Mouse (Mus musculus) limb, embryonic 12.5 days (tissue): ENCODE results near the gene Thsd4. TPM values are rescaled to one million over a fixed set of nuclear protein-coding genes. Genes with fewer than 3 reads are reported as not detected.

Experiments
- ATAC-seq: fragments of 200-750 bp; cut with Nextera tagmentation; 2 replicates; pipeline ENCODE4 v1.8.0; 2017; ENCODE audit warnings: low read depth, moderate TSS enrichment; ENCODE audit not compliant: insufficient number of reproducible peaks, insufficient read depth, low FRiP score, low TSS enrichment
- H3K27ac ChIP-seq: fragments of 300-500 bp; sonication (generic); 2 replicates; pipeline ENCODE4 v1.5.1; 2016; ENCODE audit warnings: mild to moderate bottlenecking, moderate library complexity
- H3K27me3 ChIP-seq: fragments of 300-500 bp; sonication (generic); 2 replicates; pipeline ENCODE4 v1.6.1; 2016; ENCODE audit warnings: mild to moderate bottlenecking, moderate library complexity
- H3K36me3 ChIP-seq: fragments of 300-500 bp; sonication (generic); 2 replicates; pipeline ENCODE4 v1.6.1; 2016; ENCODE audit warnings: mild to moderate bottlenecking, moderate library complexity
- H3K4me1 ChIP-seq: fragments of 300-500 bp; sonication (generic); replicated peaks from 2 replicates; pipeline ENCODE4 v1.6.1; 2016
- H3K4me2 ChIP-seq: fragments of 300-500 bp; sonication (generic); 2 replicates; pipeline ENCODE4 v1.6.1; 2016; ENCODE audit warnings: mild to moderate bottlenecking, moderate library complexity
- H3K4me3 ChIP-seq: fragments of 300-500 bp; sonication (generic); replicated peaks from 2 replicates; pipeline ENCODE4 v1.5.1; 2016; ENCODE audit warnings: mild to moderate bottlenecking
- H3K9ac ChIP-seq: fragments of 300-500 bp; sonication (generic); replicated peaks from 2 replicates; pipeline ENCODE4 v1.6.1; 2016; ENCODE audit warnings: mild to moderate bottlenecking, moderate library complexity
- H3K9me3 ChIP-seq: fragments of 300-500 bp; sonication (generic); 2 replicates; pipeline ENCODE4 v1.6.1; 2016; ENCODE audit warnings: mild to moderate bottlenecking, moderate library complexity
- WGBS: fragments of 180-500 bp; shearing (Covaris S2); methylation state at CpG from one replicate; pipeline ENCODE4 v1.1.7; 2016; 5-methylcytosine and 5-hydroxymethylcytosine counted together
- polyA plus RNA-seq: library from polyadenylated mRNA; unstranded; fragments of >200 nt; fragmentation: Nextera tagmentation; extraction: Ambion mirVana; gene quantifications from 2 replicates; pipeline ENCODE4 v1.2.1, GENCODE M21; 2016

The Thsd4 gene
- polyA plus RNA-seq, 1 experiment from 2014 or later = 27.0 TPM

GRCm38 (mm10) chr9:60229496-60229895 is 292.4 kb downstream of the Thsd4 start:
- H3K27ac ChIP-seq = no peak overlapping the region
- no peaks in the 10 kb centered on the region for H3K9me3 ChIP-seq
- H3K4me3 ChIP-seq = no peak overlapping the region
- no peak for ATAC-seq
- H3K9ac ChIP-seq = no peak overlapping the region
- no peaks in the 10 kb centered on the region for H3K27me3 ChIP-seq
- H3K4me2 ChIP-seq = no peak overlapping the region
- no peaks in the 10 kb centered on the region for H3K36me3 ChIP-seq
- WGBS = 71% methylated on average over 4 of the region's 4 CpGs
- peaks cover 50% of the 10 kb centered on the region for H3K4me1 ChIP-seq

GRCm38 (mm10) chr9:60227727-60228126 is 294.1 kb downstream of the Thsd4 start:
- no peak overlapping the region for H3K4me2 ChIP-seq
- H3K4me3 ChIP-seq = no peak overlapping the region
- H3K27ac ChIP-seq = no peak overlapping the region
- WGBS = 82% methylated on average over 7 of the region's 7 CpGs
- no peak for ATAC-seq
- H3K36me3 ChIP-seq = no peaks in the 10 kb centered on the region
- no peak overlapping the region for H3K9ac ChIP-seq
- H3K27me3 ChIP-seq = no peaks in the 10 kb centered on the region
- peaks cover 43% of the 10 kb centered on the region for H3K4me1 ChIP-seq
- no peaks in the 10 kb centered on the region for H3K9me3 ChIP-seq

- H3K9me3 ChIP-seq = no peaks in the 10 kb centered on the region
- H3K27me3 ChIP-seq = no peaks in the 10 kb centered on the region
- H3K36me3 ChIP-seq = no peaks in the 10 kb centered on the region
- no peak for ATAC-seq
- H3K27ac ChIP-seq = no peak overlapping the region
- H3K4me2 ChIP-seq = no peak overlapping the region
- 91% methylated on average over 4 of the region's 4 CpGs for WGBS
- H3K4me1 ChIP-seq = peaks cover 32% of the 10 kb centered on the region
- H3K9ac ChIP-seq = no peak overlapping the region
- no peak overlapping the region for H3K4me3 ChIP-seq
Observed at GRCm38 (mm10) chr9:60226679-60227078, 295.2 kb downstream of the Thsd4 start.

- no peaks in the 10 kb centered on the region for H3K27me3 ChIP-seq
- H3K4me3 ChIP-seq = no peak overlapping the region
- WGBS = 76% methylated on average over 14 of the region's 14 CpGs
- H3K36me3 ChIP-seq = no peaks in the 10 kb centered on the region
- no peak overlapping the region for H3K9ac ChIP-seq
- ATAC-seq = no peak
- no peaks in the 10 kb centered on the region for H3K9me3 ChIP-seq
- peaks cover 27% of the 10 kb centered on the region for H3K4me1 ChIP-seq
- H3K27ac ChIP-seq = no peak overlapping the region
- no peak overlapping the region for H3K4me2 ChIP-seq
Observed at GRCm38 (mm10) chr9:60226155-60226554, 295.7 kb downstream of the Thsd4 start.

GRCm38 (mm10) chr9:60225453-60225852 is 296.4 kb downstream of the Thsd4 start:
- H3K4me3 ChIP-seq = no peak overlapping the region
- H3K4me1 ChIP-seq = peaks cover 23% of the 10 kb centered on the region
- no peak overlapping the region for H3K27ac ChIP-seq
- H3K4me2 ChIP-seq = no peak overlapping the region
- H3K9me3 ChIP-seq = no peaks in the 10 kb centered on the region
- H3K9ac ChIP-seq = no peak overlapping the region
- WGBS = 90% methylated on average over 7 of the region's 7 CpGs
- H3K36me3 ChIP-seq = no peaks in the 10 kb centered on the region
- H3K27me3 ChIP-seq = no peaks in the 10 kb centered on the region
- no peak for ATAC-seq

GRCm38 (mm10) chr9:60224039-60224695 is 297.7 kb downstream of the Thsd4 start:
- Histone ChIP-seq H3K4me3 (no peak overlapping the region), H3K9me3 (no peaks in the 10 kb centered on the region), H3K4me2 (no peak overlapping the region), H3K9ac (no peak overlapping the region), H3K27ac (no peak overlapping the region), H3K27me3 (no peaks in the 10 kb centered on the region), H3K36me3 (no peaks in the 10 kb centered on the region), H3K4me1 (peaks cover 26% of the 10 kb centered on the region)
- ATAC-seq = no peak
- 42% methylated on average over 6 of the region's 6 CpGs for WGBS

- H3K9ac ChIP-seq = no peak overlapping the region
- H3K36me3 ChIP-seq = no peaks in the 10 kb centered on the region
- peaks cover 44% of the 10 kb centered on the region for H3K4me1 ChIP-seq
- H3K27me3 ChIP-seq = no peaks in the 10 kb centered on the region
- H3K27ac ChIP-seq = peak overlapping the region; percentile 23; the same call in 1 of the 2 replicates
- no peak overlapping the region for H3K4me2 ChIP-seq
- H3K4me3 ChIP-seq = no peak overlapping the region
- H3K9me3 ChIP-seq = no peaks in the 10 kb centered on the region
- no peak for ATAC-seq
- 47% methylated on average over 2 of the region's 2 CpGs for WGBS
Observed at GRCm38 (mm10) chr9:60220431-60220830, 301.4 kb downstream of the Thsd4 start.

GRCm38 (mm10) chr9:60218396-60218795 is 303.4 kb downstream of the Thsd4 start:
- H3K27me3 ChIP-seq = no peaks in the 10 kb centered on the region
- no peak overlapping the region for H3K4me2 ChIP-seq
- H3K36me3 ChIP-seq = no peaks in the 10 kb centered on the region
- 59% methylated on average over 6 of the region's 6 CpGs for WGBS
- ATAC-seq = no peak
- H3K27ac ChIP-seq = no peak overlapping the region
- no peak overlapping the region for H3K9ac ChIP-seq
- H3K4me1 ChIP-seq = peaks cover 40% of the 10 kb centered on the region
- H3K9me3 ChIP-seq = no peaks in the 10 kb centered on the region
- H3K4me3 ChIP-seq = no peak overlapping the region

- Histone ChIP-seq H3K36me3 (no peaks in the 10 kb centered on the region), H3K27ac (no peak overlapping the region), H3K4me1 (peaks cover 49% of the 10 kb centered on the region), H3K4me2 (no peak overlapping the region), H3K9ac (no peak overlapping the region), H3K4me3 (no peak overlapping the region), H3K9me3 (no peaks in the 10 kb centered on the region), H3K27me3 (no peaks in the 10 kb centered on the region)
- ATAC-seq = no peak
- WGBS = 89% methylated on average over 6 of the region's 6 CpGs
Observed at GRCm38 (mm10) chr9:60216029-60216428, 305.8 kb downstream of the Thsd4 start.

- peaks cover 24% of the 10 kb centered on the region for H3K4me1 ChIP-seq
- peak overlapping the region; percentile 77 for H3K27ac ChIP-seq
- no peak overlapping the region for H3K4me2 ChIP-seq
- H3K9me3 ChIP-seq = no peaks in the 10 kb centered on the region
- H3K36me3 ChIP-seq = no peaks in the 10 kb centered on the region
- WGBS = 10% methylated on average over 1 of the region's 1 CpGs
- H3K9ac ChIP-seq = no peak overlapping the region
- no peaks in the 10 kb centered on the region for H3K27me3 ChIP-seq
- no peak overlapping the region for H3K4me3 ChIP-seq
- no peak for ATAC-seq
Observed at GRCm38 (mm10) chr9:60213111-60213510, 308.7 kb downstream of the Thsd4 start.

- ATAC-seq = no peak
- H3K36me3 ChIP-seq = no peaks in the 10 kb centered on the region
- H3K27ac ChIP-seq = no peak overlapping the region
- no peak overlapping the region for H3K9ac ChIP-seq
- 93% methylated on average over 1 of the region's 1 CpGs for WGBS
- H3K9me3 ChIP-seq = 0 out of 2 replicates have a peak, but pooled peaks cover 4% of the 10 kb centered on the region
- H3K27me3 ChIP-seq = no peaks in the 10 kb centered on the region
- H3K4me2 ChIP-seq = no peak overlapping the region
- H3K4me1 ChIP-seq = peaks cover 11% of the 10 kb centered on the region
- no peak overlapping the region for H3K4me3 ChIP-seq
Observed at GRCm38 (mm10) chr9:60208843-60209242, 313.0 kb downstream of the Thsd4 start.

- ATAC-seq = no peak
- H3K9ac ChIP-seq = no peak overlapping the region
- H3K4me3 ChIP-seq = no peak overlapping the region
- no peaks in the 10 kb centered on the region for H3K36me3 ChIP-seq
- H3K4me2 ChIP-seq = no peak overlapping the region
- WGBS = 79% methylated on average over 7 of the region's 7 CpGs
- H3K27me3 ChIP-seq = no peaks in the 10 kb centered on the region
- no peak overlapping the region for H3K27ac ChIP-seq
- 0 out of 2 replicates have a peak, but pooled peaks cover 4% of the 10 kb centered on the region for H3K9me3 ChIP-seq
- peaks cover 9% of the 10 kb centered on the region; the same call in 1 of the 2 replicates for H3K4me1 ChIP-seq
Observed at GRCm38 (mm10) chr9:60203141-60203540, 318.7 kb downstream of the Thsd4 start.
